Mouse (Mus musculus) left cerebral cortex, postnatal 10 days (tissue): ENCODE data around the gene Gm21905. TPM values are rescaled to one million over a fixed set of nuclear protein-coding genes. Genes with fewer than 3 reads are reported as not detected.

Experiments used
- total RNA-seq, 2 experiments: library from RNA; stranded (reverse); gene quantifications; 2 replicates each; pipeline ENCODE4 v1.2.3; 2021

The Gm21905 gene
- total RNA-seq, 2 experiments from 2014 or later = not detected

Other genes with a start within 250 kb of the Gm21905 start
- gene Atp8a1, start 99.0 kb downstream of the Gm21905 start, total RNA-seq = 100 to 1,000 TPM; 145 to 152 TPM
- gene Gm5108, start 4.8 kb downstream of the Gm21905 start, total RNA-seq = not detected
- not detected for gene Grxcr1, start 85.4 kb upstream of the Gm21905 start, total RNA-seq